Mouse (Mus musculus) yolk sac, embryonic 10.5 days (tissue): Measurements from ENCODE around the gene Cyp19a1.

Experiments
- DNase-seq: peaks from one replicate; pipeline ENCODE4 v3.0.0-alpha.2; 2017; ENCODE audit warnings: low spot score

Gene Cyp19a1

GRCm38 (mm10) chr9:54268010-54268409 lies at the start of gene Cyp19a1:
Gene Cyp19a1 (minus strand): TSS chr9:54268110.
- no peak for DNase-seq

GRCm38 (mm10) chr9:54316363-54316762 lies 48.5 kb upstream of the Cyp19a1 start:
- no peak for DNase-seq

- DNase-seq, result no peak
Observed at GRCm38 (mm10) chr9:54308751-54309358, 40.9 kb upstream of the Cyp19a1 start.

GRCm38 (mm10) chr9:54308209-54308608 lies 40.3 kb upstream of the Cyp19a1 start:
- DNase-seq, result no peak

- no peak for DNase-seq
Observed at GRCm38 (mm10) chr9:54301255-54301654, 33.3 kb upstream of the Cyp19a1 start.

- no peak for DNase-seq
Observed at GRCm38 (mm10) chr9:54299792-54300191, 31.9 kb upstream of the Cyp19a1 start.

DNA sequence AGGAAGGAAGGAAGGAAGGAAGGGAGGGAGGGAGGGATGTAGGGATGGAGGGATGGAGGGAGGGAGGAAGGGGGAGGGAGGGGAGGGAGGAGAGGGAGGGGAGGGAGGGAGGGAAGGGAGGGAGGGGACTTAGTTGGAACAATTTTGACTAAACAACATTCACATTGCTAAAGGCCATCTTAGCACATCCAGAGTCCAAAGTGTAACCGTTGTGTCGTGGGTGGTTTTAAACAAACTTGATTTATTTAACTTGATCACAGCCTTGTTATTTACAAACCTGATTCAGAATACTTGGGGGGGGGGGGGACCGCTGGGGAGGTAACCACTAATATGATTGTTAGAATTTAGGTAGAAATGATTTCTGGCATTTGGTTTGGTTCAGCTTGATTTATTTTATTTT lies 31.5 kb upstream of the Cyp19a1 start:
- no peak for DNase-seq

DNA sequence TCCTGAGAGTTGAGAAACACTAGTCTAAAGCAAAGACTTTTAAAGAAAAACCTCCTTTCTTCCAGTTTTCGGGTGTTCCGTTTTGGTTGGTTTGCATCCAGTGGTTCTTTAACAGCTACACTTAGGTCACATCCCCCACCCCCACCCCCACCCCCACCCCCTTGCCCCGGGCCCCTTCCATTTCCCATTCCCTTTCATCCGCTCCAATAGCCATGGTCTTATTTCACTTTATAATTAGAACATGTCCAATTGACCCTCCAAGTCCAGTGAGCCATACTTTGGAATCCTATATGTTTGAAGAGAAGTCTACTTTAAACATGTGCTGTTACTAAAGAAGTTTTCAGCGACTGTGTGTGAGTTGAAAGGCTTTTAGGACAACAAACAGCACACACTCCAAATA lies 19.9 kb upstream of the Cyp19a1 start:
- DNase-seq, result no peak

- DNase-seq, result no peak
Observed at GRCm38 (mm10) chr9:54286331-54286987, 18.5 kb upstream of the Cyp19a1 start, which contains the start of gene Gldn. Gene Gldn (plus strand): TSS chr9:54286486.

GRCm38 (mm10) chr9:54279046-54279589 lies 11.2 kb upstream of the Cyp19a1 start:
- no peak for DNase-seq

GRCm38 (mm10) chr9:54275283-54275682 lies 7.4 kb upstream of the Cyp19a1 start:
- no peak for DNase-seq

- DNase-seq, result peak; percentile 3
Observed at GRCm38 (mm10) chr9:54270889-54271288, 3.0 kb upstream of the Cyp19a1 start.

DNA sequence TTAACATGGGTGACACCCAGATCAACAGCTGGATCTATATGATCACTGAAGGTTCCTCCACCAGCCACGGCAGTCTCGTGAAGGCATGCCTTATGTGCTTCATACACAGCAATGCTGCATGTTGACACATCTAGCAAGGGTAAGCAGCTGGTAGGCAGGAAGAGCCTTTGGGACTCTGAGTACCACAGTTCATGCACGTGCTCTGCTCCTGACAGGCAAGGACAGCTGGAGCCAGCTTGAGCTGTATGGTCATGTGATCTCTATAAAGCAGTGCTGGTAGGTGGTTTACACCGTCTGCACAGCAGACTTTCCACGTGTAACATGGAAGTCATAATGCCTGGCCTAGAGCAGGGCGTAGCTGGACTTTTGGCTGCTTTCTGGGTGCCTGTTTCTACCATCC lies 2.1 kb upstream of the Cyp19a1 start:
- DNase-seq, result no peak

- no peak for DNase-seq
Observed at GRCm38 (mm10) chr9:54264754-54265153, 3.2 kb downstream of the Cyp19a1 start.

GRCm38 (mm10) chr9:54244869-54245665 lies 22.8 kb downstream of the Cyp19a1 start:
- no peak for DNase-seq

- no peak for DNase-seq
Observed at GRCm38 (mm10) chr9:54227580-54227979, 40.3 kb downstream of the Cyp19a1 start.

GRCm38 (mm10) chr9:54216511-54216910 lies 51.4 kb downstream of the Cyp19a1 start:
- DNase-seq, result no peak

DNA sequence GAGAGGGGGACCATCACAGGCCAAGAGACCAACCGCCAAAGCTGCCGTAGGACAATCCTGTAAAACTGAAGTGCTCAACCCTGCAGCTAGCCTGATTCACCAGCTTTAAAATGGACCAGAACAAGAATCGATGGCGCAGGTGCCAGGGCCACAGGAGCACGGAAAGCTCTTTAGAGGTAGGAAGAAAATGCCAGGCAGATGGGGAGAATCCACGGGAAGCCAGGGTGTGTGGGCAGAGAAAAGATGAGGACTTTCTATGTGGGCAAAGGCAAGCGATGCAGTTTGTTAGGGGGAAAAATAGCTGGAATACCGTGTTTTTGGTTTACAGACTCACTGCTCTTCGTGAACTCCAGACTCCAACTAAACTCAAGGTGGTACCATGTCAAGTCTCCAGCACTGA lies 53.0 kb downstream of the Cyp19a1 start:
- DNase-seq, result no peak

- DNase-seq, result no peak
Observed at GRCm38 (mm10) chr9:54194790-54195189, 73.1 kb downstream of the Cyp19a1 start.

DNA sequence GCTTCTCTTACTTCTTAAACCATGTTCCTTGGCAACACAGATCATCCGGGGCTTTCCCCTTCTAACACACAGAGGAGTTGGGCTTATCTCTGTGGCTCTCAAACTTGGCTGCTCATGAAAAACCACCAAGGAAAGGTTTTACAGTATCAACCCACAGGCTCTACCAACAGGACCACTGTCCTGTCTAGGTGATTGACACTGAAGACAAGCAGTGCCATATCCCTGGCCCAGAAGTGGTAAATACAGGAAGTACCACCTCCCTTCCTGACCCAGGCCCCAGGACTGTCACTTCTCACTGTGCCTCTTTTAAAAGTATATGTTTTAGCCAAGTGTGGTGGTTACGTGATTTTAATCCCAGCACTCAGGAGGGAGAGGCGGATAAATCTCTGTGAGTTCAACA lies 76.5 kb downstream of the Cyp19a1 start:
- DNase-seq, result no peak

DNA sequence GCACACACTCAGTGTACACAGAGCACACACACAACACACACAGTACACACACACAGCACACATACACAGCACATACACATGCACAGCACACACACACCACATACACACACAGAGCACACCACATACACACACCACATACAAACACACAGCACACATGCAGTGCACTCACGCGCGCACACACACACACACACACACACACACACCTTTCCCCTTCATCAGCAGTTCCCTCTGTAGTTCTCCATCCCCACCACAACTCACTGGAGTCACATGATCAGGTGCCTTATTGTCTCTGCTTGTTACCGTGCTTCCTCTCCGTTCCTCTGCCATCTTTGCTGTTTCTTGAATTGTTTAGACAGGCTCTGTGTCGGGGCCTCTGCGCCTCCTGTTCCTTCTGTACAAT lies 85.4 kb downstream of the Cyp19a1 start:
- DNase-seq, result no peak

- no peak for DNase-seq
Observed at GRCm38 (mm10) chr9:54181330-54181729, 86.6 kb downstream of the Cyp19a1 start.

- no peak for DNase-seq
Observed at GRCm38 (mm10) chr9:54180216-54180615, 87.7 kb downstream of the Cyp19a1 start.
